Mouse (Mus musculus) intestine, embryonic 15.5 days (tissue): ENCODE results near the gene Tap1. TPM values are rescaled to one million over a fixed set of nuclear protein-coding genes. Genes with fewer than 3 reads are reported as not detected.

ENCODE experiments used
- polyA plus RNA-seq: library from polyadenylated mRNA; unstranded; fragments of >200 nt; fragmentation: Nextera tagmentation; extraction: Ambion mirVana; gene quantifications from 2 replicates; pipeline ENCODE4 v1.2.1, GENCODE M21; 2015

Tap1 gene
- polyA plus RNA-seq, 1 experiment from 2014 or later, result 6.9 TPM

Other genes starting within 250 kb of the Tap1 start
- gene Pfdn6, start 247.2 kb upstream of the Tap1 start, polyA plus RNA-seq, result 153 and 159 TPM in 2 replicates
- 37.1 and 38.5 TPM in 2 replicates for gene Wdr46, start 246.9 kb upstream of the Tap1 start, polyA plus RNA-seq
- gene B3galt4, start 236.1 kb upstream of the Tap1 start, polyA plus RNA-seq, result 9.8 TPM in 2 replicates
- gene Vps52, start 231.7 kb upstream of the Tap1 start, polyA plus RNA-seq, result 44.0 and 47.4 TPM in 2 replicates
- 1,812 and 1,948 TPM in 2 replicates for gene Rps18, start 231.6 kb upstream of the Tap1 start, polyA plus RNA-seq
- 190 and 264 TPM in 2 replicates for gene H2-K1, start 187.2 kb upstream of the Tap1 start, polyA plus RNA-seq
- gene Ring1, start 162.9 kb upstream of the Tap1 start, polyA plus RNA-seq, result 16.8 and 18.2 TPM in 2 replicates
- 51.5 and 60.9 TPM in 2 replicates for gene H2-Ke6, start 159.5 kb upstream of the Tap1 start, polyA plus RNA-seq
- 151 and 172 TPM in 2 replicates for gene Slc39a7, start 155.9 kb upstream of the Tap1 start, polyA plus RNA-seq
- 41.8 and 45.0 TPM in 2 replicates for gene Rxrb, start 155.7 kb upstream of the Tap1 start, polyA plus RNA-seq
- gene Col11a2, start 148.1 kb upstream of the Tap1 start, polyA plus RNA-seq, result 0.90 and 1.0 TPM in 2 replicates
- gene H2-Oa, start 95.2 kb upstream of the Tap1 start, polyA plus RNA-seq, result 0.66 and 0.85 TPM in 2 replicates
- gene H2-DMa, start 68.0 kb upstream of the Tap1 start, polyA plus RNA-seq, result 11.3 and 13.4 TPM in 2 replicates
- 88.2 and 90.7 TPM in 2 replicates for gene Brd2, start 64.9 kb upstream of the Tap1 start, polyA plus RNA-seq
- 0.68 and 0.83 TPM in 2 replicates for gene H2-DMb2, start 44.2 kb upstream of the Tap1 start, polyA plus RNA-seq
- gene H2-DMb1, start 34.5 kb upstream of the Tap1 start, polyA plus RNA-seq, result 3.2 TPM in 2 replicates
- gene Psmb9, start 211 bp downstream of the Tap1 start, polyA plus RNA-seq, result 9.3 and 9.4 TPM in 2 replicates
- 15.5 and 16.9 TPM in 2 replicates for gene Psmb8, start 10.2 kb downstream of the Tap1 start, polyA plus RNA-seq
- gene Tap2, start 16.0 kb downstream of the Tap1 start, polyA plus RNA-seq, result 5.3 and 5.6 TPM in 2 replicates
- gene H2-Ob, start 51.4 kb downstream of the Tap1 start, polyA plus RNA-seq, result 0.06 and 0.13 TPM in 2 replicates
- gene H2-Ab1, start 70.1 kb downstream of the Tap1 start, polyA plus RNA-seq, result 17.1 and 21.4 TPM in 2 replicates
- 10.2 TPM in 2 replicates for gene H2-Aa, start 100.3 kb downstream of the Tap1 start, polyA plus RNA-seq
- 6.9 and 7.4 TPM in 2 replicates for gene H2-Eb1, start 118.3 kb downstream of the Tap1 start, polyA plus RNA-seq
- not detected in 2 replicates for gene H2-Eb2, start 138.1 kb downstream of the Tap1 start, polyA plus RNA-seq
- gene Btnl2, start 167.3 kb downstream of the Tap1 start, polyA plus RNA-seq, result 3.7 and 5.0 TPM in 2 replicates
- 9.4 and 14.7 TPM in 2 replicates for gene Btnl1, start 189.6 kb downstream of the Tap1 start, polyA plus RNA-seq
- 0.34 and 0.59 TPM in 2 replicates for gene BC051142, start 211.3 kb downstream of the Tap1 start, polyA plus RNA-seq